Mouse (Mus musculus) stomach, embryonic 16.5 days (tissue): Measurements from ENCODE around the gene Glyatl3. TPM values are rescaled to one million over a fixed set of nuclear protein-coding genes. Genes with fewer than 3 reads are reported as not detected.
A peak's percentile ranks its signal among the peaks of the same experiment; 100 is the strongest.

Experiments
- ATAC-seq: fragments of 200-750 bp; cut with Nextera tagmentation; 2 replicates; pipeline ENCODE4 v1.8.0; 2017; ENCODE audit warnings: moderate number of reproducible peaks, moderate TSS enrichment; ENCODE audit not compliant: insufficient read depth, low FRiP score
- H3K27ac ChIP-seq: fragments of 300-500 bp; sonication (generic); 2 replicates; pipeline ENCODE4 v1.5.1; 2014; ENCODE audit warnings: low read length
- H3K27me3 ChIP-seq: fragments of 300-500 bp; sonication (generic); 2 replicates; pipeline ENCODE4 v1.6.1; 2014; ENCODE audit warnings: low read length, control low read depth, mixed read lengths; ENCODE audit not compliant: control insufficient read depth, insufficient read depth
- H3K36me3 ChIP-seq: fragments of 300-500 bp; sonication (generic); 2 replicates; pipeline ENCODE4 v1.6.1; 2014; ENCODE audit warnings: low read length; ENCODE audit not compliant: control insufficient read depth, insufficient read depth
- H3K4me1 ChIP-seq: fragments of 300-500 bp; sonication (generic); 2 replicates; pipeline ENCODE4 v1.6.1; 2014; ENCODE audit warnings: low read length, control low read depth, mixed read lengths; ENCODE audit not compliant: control insufficient read depth, insufficient read depth
- H3K4me2 ChIP-seq: fragments of 300-500 bp; sonication (generic); 2 replicates; pipeline ENCODE4 v1.6.1; 2014; ENCODE audit warnings: low read depth, low read length, mixed read lengths
- H3K4me3 ChIP-seq: fragments of 300-500 bp; sonication (generic); replicated peaks from 2 replicates; pipeline ENCODE4 v1.5.1; 2014; ENCODE audit warnings: mild to moderate bottlenecking, low read length
- H3K9ac ChIP-seq: fragments of 300-500 bp; sonication (generic); 2 replicates; pipeline ENCODE4 v1.6.1; 2014; ENCODE audit warnings: low read length
- H3K9me3 ChIP-seq: fragments of 300-500 bp; sonication (generic); replicated peaks from 2 replicates; pipeline ENCODE4 v1.6.1; 2016; ENCODE audit warnings: low read length, control low read depth; ENCODE audit not compliant: control insufficient read depth
- WGBS: fragments of 180-500 bp; shearing (Covaris S2); extraction: QIAGEN DNeasy Blood & Tissue Kit; methylation state at CpG from one replicate; pipeline ENCODE4 v1.1.7; 2014; 5-methylcytosine and 5-hydroxymethylcytosine counted together
- polyA plus RNA-seq: library from polyadenylated mRNA; unstranded; fragments of >200 nt; fragmentation: Nextera tagmentation; extraction: Ambion mirVana; gene quantifications from 2 replicates; pipeline ENCODE4 v1.2.1, GENCODE M21; 2015

The Glyatl3 gene
- polyA plus RNA-seq, 1 experiment from 2014 or later, result not detected

DNA sequence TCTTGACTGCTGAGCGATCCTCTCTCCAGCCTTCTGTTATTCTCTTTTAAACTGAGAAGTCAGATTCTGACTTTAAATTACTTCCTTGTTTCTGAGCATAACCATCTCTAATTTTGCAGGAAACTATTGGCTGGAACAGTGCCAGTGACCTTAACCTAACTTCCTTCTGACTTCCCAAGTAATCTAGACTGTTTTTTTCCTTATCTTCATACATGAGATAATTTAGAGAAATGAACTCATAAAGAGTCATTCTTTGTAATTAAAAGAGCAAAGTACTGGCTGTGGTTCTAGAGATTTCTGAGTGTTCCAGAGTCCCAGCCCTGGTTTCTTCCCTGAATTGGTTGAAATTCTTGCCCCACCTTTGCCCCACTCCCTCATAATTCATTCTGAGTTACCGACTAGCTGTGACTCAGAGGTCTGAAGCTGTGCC is 40.6 kb downstream of the Glyatl3 start:
- Histone ChIP-seq H3K27ac (peak overlapping the region; percentile 10; the same call in 1 of the 2 replicates), H3K4me2 (no peak overlapping the region), H3K27me3 (no peaks in the 10 kb centered on the region), H3K4me1 (no peaks in the 10 kb centered on the region), H3K4me3 (no peak overlapping the region), H3K9ac (no peak overlapping the region), H3K9me3 (no peaks in the 10 kb centered on the region), H3K36me3 (no peaks in the 10 kb centered on the region)
- WGBS, result 30% methylated on average over 2 of the region's 2 CpGs
- ATAC-seq, result peak; percentile 59; the same call in 1 of the 2 replicates

DNA sequence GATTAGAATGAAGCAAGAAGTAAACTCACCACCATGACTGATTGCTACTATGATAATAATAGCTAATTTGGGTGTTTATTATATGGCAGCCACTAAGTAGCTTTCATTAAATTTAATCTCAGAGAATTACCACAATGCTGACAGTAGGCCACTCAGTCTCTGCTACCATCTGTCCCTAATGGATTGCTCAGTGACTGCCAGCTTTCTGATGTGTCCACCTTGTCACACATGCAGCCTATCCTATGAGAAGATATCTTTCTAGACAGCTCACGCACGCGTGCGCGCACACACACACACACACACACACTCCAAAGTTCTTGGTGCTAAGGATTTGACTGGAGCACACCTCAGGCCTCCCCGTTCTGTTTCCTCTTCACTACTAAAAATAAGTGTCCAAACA is 41.5 kb downstream of the Glyatl3 start:
- H3K27ac ChIP-seq, result no peak overlapping the region
- no peaks in the 10 kb centered on the region for H3K4me1 ChIP-seq
- no peak overlapping the region for H3K4me3 ChIP-seq
- no peaks in the 10 kb centered on the region for H3K27me3 ChIP-seq
- H3K9me3 ChIP-seq, result no peaks in the 10 kb centered on the region
- H3K36me3 ChIP-seq, result no peaks in the 10 kb centered on the region
- H3K9ac ChIP-seq, result no peak overlapping the region
- ATAC-seq, result no peak
- 90% methylated on average over 6 of the region's 6 CpGs for WGBS
- no peak overlapping the region for H3K4me2 ChIP-seq

DNA sequence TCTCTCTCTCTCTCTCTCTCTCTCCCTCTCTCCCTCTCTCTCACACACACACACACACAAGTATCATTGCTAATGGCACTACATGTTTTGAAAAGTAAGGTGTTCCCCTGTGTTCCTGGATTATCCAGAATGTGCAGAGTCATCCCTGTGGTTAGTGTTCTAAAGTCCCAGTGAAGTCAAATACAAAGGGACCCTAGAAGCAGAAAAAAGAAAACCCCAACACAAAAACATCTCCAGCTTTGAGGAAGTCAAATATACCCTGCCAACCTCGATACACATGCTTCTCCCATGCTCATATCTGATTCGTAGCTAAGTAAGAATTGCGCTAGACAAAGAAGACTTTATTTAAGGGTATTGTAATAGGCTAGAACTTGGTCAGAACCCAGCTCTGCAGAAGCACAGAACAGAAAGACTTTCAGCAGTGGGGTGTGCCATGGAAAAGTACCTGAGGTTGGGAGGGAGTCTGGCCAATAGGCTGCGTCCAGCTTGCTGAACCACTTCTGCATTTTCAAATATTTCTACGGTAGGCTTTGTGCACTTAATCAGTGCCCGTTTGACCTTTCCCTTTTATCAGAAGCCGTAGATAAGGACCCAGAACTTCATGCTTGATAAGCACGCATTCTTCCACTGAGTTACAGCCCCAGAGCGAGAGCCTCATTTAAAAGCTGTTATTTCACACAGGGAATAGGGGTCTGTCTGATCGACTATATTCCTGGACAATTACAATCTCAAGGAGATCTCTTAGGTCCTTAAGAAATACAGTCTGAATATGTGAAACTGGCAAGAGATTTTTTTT is 45.0 kb downstream of the Glyatl3 start:
- peak overlapping the region; percentile 2; the same call in 1 of the 2 replicates for H3K4me2 ChIP-seq
- H3K27me3 ChIP-seq, result no peaks in the 10 kb centered on the region
- H3K27ac ChIP-seq, result peak overlapping the region; percentile 60
- H3K36me3 ChIP-seq, result no peaks in the 10 kb centered on the region
- H3K9me3 ChIP-seq, result no peaks in the 10 kb centered on the region
- peak; percentile 87; the same call in 1 of the 2 replicates for ATAC-seq
- no peak overlapping the region for H3K9ac ChIP-seq
- H3K4me3 ChIP-seq, result no peak overlapping the region
- H3K4me1 ChIP-seq, result no peaks in the 10 kb centered on the region
- 35% methylated on average over 10 of the region's 10 CpGs for WGBS

DNA sequence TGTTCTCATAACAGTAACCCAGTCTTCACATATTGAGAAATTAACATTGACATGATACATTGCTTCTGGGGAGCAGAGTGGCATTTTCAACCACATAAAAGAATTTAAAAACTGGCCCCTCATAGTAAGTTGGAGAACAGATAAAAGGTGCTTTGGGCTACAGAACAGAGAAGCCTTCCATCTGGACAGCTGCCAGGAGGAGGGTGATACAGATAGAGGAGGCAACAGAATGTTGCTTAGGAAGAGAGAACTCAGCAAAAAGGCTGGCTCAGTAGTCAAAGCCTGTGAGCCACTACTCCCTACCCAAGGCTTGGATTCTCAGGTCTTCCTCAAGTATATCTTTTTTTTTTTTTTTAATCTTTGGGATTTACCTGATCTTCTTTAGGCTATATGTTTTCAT is 59.1 kb downstream of the Glyatl3 start:
- no peaks in the 10 kb centered on the region for H3K36me3 ChIP-seq
- no peaks in the 10 kb centered on the region for H3K27me3 ChIP-seq
- H3K4me1 ChIP-seq, result no peaks in the 10 kb centered on the region
- no peak overlapping the region for H3K4me2 ChIP-seq
- H3K9me3 ChIP-seq, result no peaks in the 10 kb centered on the region
- H3K9ac ChIP-seq, result no peak overlapping the region
- ATAC-seq, result no peak
- H3K4me3 ChIP-seq, result no peak overlapping the region
- no peak overlapping the region for H3K27ac ChIP-seq

Other genes with a start within 250 kb of the Glyatl3 start
- gene Esp1, start 187.2 kb downstream of the Glyatl3 start, polyA plus RNA-seq, result not detected in 2 replicates
- not detected in 2 replicates for gene Crisp2, start 107.3 kb downstream of the Glyatl3 start, polyA plus RNA-seq
- gene Rhag, start 103.2 kb downstream of the Glyatl3 start, polyA plus RNA-seq, result 8.5 and 10.6 TPM in 2 replicates
- 6.6 and 6.9 TPM in 2 replicates for gene 9130008F23Rik, start 33.8 kb downstream of the Glyatl3 start, polyA plus RNA-seq
- 42.8 and 44.7 TPM in 2 replicates for gene Mut, start 20.3 kb upstream of the Glyatl3 start, polyA plus RNA-seq
- gene Cenpq, start 20.7 kb upstream of the Glyatl3 start, polyA plus RNA-seq, result 18.6 TPM in 2 replicates